Mouse (Mus musculus) heart, embryonic 14.5 days (tissue): ENCODE measurements around the gene Aldh3b2. TPM values are rescaled to one million over a fixed set of nuclear protein-coding genes. Genes with fewer than 3 reads are reported as not detected.

Source experiments
- ATAC-seq: fragments of 200-750 bp; cut with Nextera tagmentation; 2 replicates; pipeline ENCODE4 v1.8.0; 2017; ENCODE audit warnings: low read depth, moderate TSS enrichment; ENCODE audit not compliant: insufficient number of reproducible peaks, insufficient read depth, low FRiP score
- H3K27ac ChIP-seq, 2 experiments: fragments of 200-500 bp in 1 of 2; fragments of 300-500 bp in 1 of 2; sonication (generic) in 1 of 2; replicated peaks in 1 of 2; 2 replicates each; pipeline ENCODE4 v1.5.1; 2012 to 2014; ENCODE audit warnings: low read depth in 2 of 2, low read length in 2 of 2, control low read depth in 1 of 2, mild to moderate bottlenecking in 1 of 2, mixed read lengths in 1 of 2; ENCODE audit not compliant: control insufficient read depth in 1 of 2, insufficient read depth in 1 of 2
- H3K27me3 ChIP-seq: fragments of 300-500 bp; sonication (generic); 2 replicates; pipeline ENCODE4 v1.6.1; 2014; ENCODE audit warnings: mild to moderate bottlenecking, low read length, control low read depth; ENCODE audit not compliant: control insufficient read depth, insufficient read depth
- H3K36me3 ChIP-seq: fragments of 300-500 bp; sonication (generic); 2 replicates; pipeline ENCODE4 v1.6.1; 2014; ENCODE audit warnings: mild to moderate bottlenecking, control low read depth, low read length, mixed read lengths; ENCODE audit not compliant: control insufficient read depth, insufficient read depth
- H3K4me1 ChIP-seq, 2 experiments: fragments of 200-500 bp in 1 of 2; fragments of 300-500 bp in 1 of 2; sonication (generic) in 1 of 2; 2 replicates each; pipeline ENCODE4 v1.6.1; 2012 to 2014; ENCODE audit warnings: low read length in 2 of 2, control low read depth in 1 of 2, mixed read lengths in 1 of 2; ENCODE audit not compliant: control insufficient read depth in 2 of 2, insufficient read depth in 2 of 2
- H3K4me2 ChIP-seq: fragments of 300-500 bp; sonication (generic); 2 replicates; pipeline ENCODE4 v1.6.1; 2014; ENCODE audit warnings: mild to moderate bottlenecking, low read length
- H3K4me3 ChIP-seq, 2 experiments: fragments of 200-500 bp in 1 of 2; fragments of 300-500 bp in 1 of 2; sonication (generic) in 1 of 2; 2 replicates each; pipeline ENCODE4 v1.5.1; 2012 to 2014; ENCODE audit warnings: low read length in 2 of 2, mild to moderate bottlenecking in 2 of 2, control low read depth in 1 of 2, low read depth in 1 of 2, moderate library complexity in 1 of 2; ENCODE audit not compliant: control insufficient read depth in 1 of 2, insufficient read depth in 1 of 2
- H3K9ac ChIP-seq: fragments of 300-500 bp; sonication (generic); 2 replicates; pipeline ENCODE4 v1.6.1; 2014; ENCODE audit warnings: mild to moderate bottlenecking, low read length
- H3K9me3 ChIP-seq: fragments of 300-500 bp; sonication (generic); 2 replicates; pipeline ENCODE4 v1.6.1; 2016; ENCODE audit warnings: low read length, control low read depth; ENCODE audit not compliant: control insufficient read depth
- WGBS: fragments of 180-500 bp; shearing (Covaris S2); extraction: QIAGEN DNeasy Blood & Tissue Kit; methylation state at CpG from one replicate; pipeline ENCODE4 v1.1.7; 2014; 5-methylcytosine and 5-hydroxymethylcytosine counted together
- polyA plus RNA-seq: library from polyadenylated mRNA; unstranded; fragments of >200 nt; fragmentation: Nextera tagmentation; extraction: Ambion mirVana; gene quantifications from 2 replicates; pipeline ENCODE4 v1.2.1, GENCODE M21; 2014

Gene Aldh3b2
- polyA plus RNA-seq, 1 experiment from 2014 or later, result 0.18 TPM

- Histone ChIP-seq H3K27ac (peak overlapping the region; percentile 92 to 99), H3K9ac (peak overlapping the region; percentile 73), H3K9me3 (no peaks in the 10 kb centered on the region), H3K4me2 (peak overlapping the region; percentile 67), H3K27me3 (no peaks in the 10 kb centered on the region), H3K4me1 (peaks cover 44 to 49% of the 10 kb centered on the region in 2 experiments), H3K36me3 (peaks cover 40% of the 10 kb centered on the region), H3K4me3 (peak overlapping the region; percentile 16 to 38)
- ATAC-seq, result no peak
- 72% methylated on average over 12 of the region's 12 CpGs for WGBS
These were observed 31.5 kb downstream of the Aldh3b2 start for GRCm38 (mm10) chr19:4003641-4004040.

GRCm38 (mm10) chr19:4004331-4004730 is 32.2 kb downstream of the Aldh3b2 start:
- Histone ChIP-seq H3K4me2 (peak overlapping the region; percentile 67), H3K9ac (peak overlapping the region; percentile 73), H3K27me3 (no peaks in the 10 kb centered on the region), H3K4me3 (peak overlapping the region in 1 of 2 experiments; percentile 9; a peak in 1 of 4 replicates), H3K4me1 (peaks cover 44 to 48% of the 10 kb centered on the region in 2 experiments), H3K9me3 (no peaks in the 10 kb centered on the region), H3K36me3 (peaks cover 47% of the 10 kb centered on the region), H3K27ac (peak overlapping the region; percentile 92 to 99; a peak in 2 of 4 replicates)
- 72% methylated on average over 15 of the region's 15 CpGs for WGBS
- no peak for ATAC-seq

- H3K36me3 ChIP-seq, result peaks cover 54% of the 10 kb centered on the region
- no peak overlapping the region for H3K4me3 ChIP-seq
- peaks cover 42 to 43% of the 10 kb centered on the region in 2 experiments for H3K4me1 ChIP-seq
- peak overlapping the region; percentile 67 for H3K4me2 ChIP-seq
- no peak for ATAC-seq
- H3K27me3 ChIP-seq, result no peaks in the 10 kb centered on the region
- peak overlapping the region; percentile 73; the same call in 1 of the 2 replicates for H3K9ac ChIP-seq
- H3K27ac ChIP-seq, result peak overlapping the region in 1 of 2 experiments; percentile 99; a peak in 2 of 4 replicates
- no peaks in the 10 kb centered on the region for H3K9me3 ChIP-seq
- 69% methylated on average over 9 of the region's 9 CpGs for WGBS
These were observed 33.0 kb downstream of the Aldh3b2 start for GRCm38 (mm10) chr19:4005091-4005490.

- H3K27ac ChIP-seq, result no peak overlapping the region
- H3K9me3 ChIP-seq, result no peaks in the 10 kb centered on the region
- ATAC-seq, result no peak
- no peaks in the 10 kb centered on the region for H3K27me3 ChIP-seq
- peaks cover 63% of the 10 kb centered on the region for H3K36me3 ChIP-seq
- 92% methylated on average over 8 of the region's 8 CpGs for WGBS
- H3K4me2 ChIP-seq, result no peak overlapping the region
- H3K4me3 ChIP-seq, result no peak overlapping the region
- H3K4me1 ChIP-seq, result peaks cover 41 to 44% of the 10 kb centered on the region in 2 experiments
- no peak overlapping the region for H3K9ac ChIP-seq
These were observed 33.8 kb downstream of the Aldh3b2 start for GRCm38 (mm10) chr19:4005971-4006370.

GRCm38 (mm10) chr19:4011086-4011485 is 39.0 kb downstream of the Aldh3b2 start:
- Histone ChIP-seq H3K4me2 (no peak overlapping the region), H3K9me3 (no peaks in the 10 kb centered on the region), H3K36me3 (peaks cover 51% of the 10 kb centered on the region), H3K4me3 (no peak overlapping the region), H3K4me1 (peaks cover 4 to 17% of the 10 kb centered on the region in 2 experiments), H3K27me3 (no peaks in the 10 kb centered on the region), H3K27ac (no peak overlapping the region), H3K9ac (no peak overlapping the region)
- ATAC-seq, result no peak
- WGBS, result 90% methylated on average over 5 of the region's 5 CpGs

GRCm38 (mm10) chr19:4012432-4013022 is 40.4 kb downstream of the Aldh3b2 start, which contains the start of gene Ndufv1:
TSS of gene Ndufv1 (minus strand) at chr19:4012806.
- WGBS, result 0% methylated on average over 45 of the region's 45 CpGs
- peaks cover 37% of the 10 kb centered on the region for H3K36me3 ChIP-seq
- no peaks in the 10 kb centered on the region for H3K27me3 ChIP-seq
- peak; percentile 97 for ATAC-seq
- H3K4me1 ChIP-seq, result peaks cover 4 to 17% of the 10 kb centered on the region in 2 experiments
- peak within 1 kb of the TSS; percentile 90 to 97 for H3K4me3 ChIP-seq
- H3K9me3 ChIP-seq, result no peaks in the 10 kb centered on the region
- peak within 1 kb of the TSS; percentile 83 for H3K4me2 ChIP-seq
- H3K27ac ChIP-seq, result peak within 1 kb of the TSS; percentile 81 to 83
- peak within 1 kb of the TSS; percentile 95 for H3K9ac ChIP-seq

- 0 out of 4 replicates have a peak overlapping the region, but pooled peaks of 1 of the 2 experiments have one; percentile 25 for H3K27ac ChIP-seq
- H3K4me2 ChIP-seq, result peak overlapping the region; percentile 83
- peak overlapping the region; percentile 25 to 35; a peak in 3 of 4 replicates for H3K4me3 ChIP-seq
- H3K36me3 ChIP-seq, result peaks cover 32% of the 10 kb centered on the region
- peaks cover 4 to 17% of the 10 kb centered on the region in 2 experiments for H3K4me1 ChIP-seq
- H3K9me3 ChIP-seq, result no peaks in the 10 kb centered on the region
- 8% methylated on average over 9 of the region's 9 CpGs for WGBS
- no peaks in the 10 kb centered on the region for H3K27me3 ChIP-seq
- H3K9ac ChIP-seq, result peak overlapping the region; percentile 60
- ATAC-seq, result peak; percentile 1; the same call in 1 of the 2 replicates
These were observed 40.9 kb downstream of the Aldh3b2 start for GRCm38 (mm10) chr19:4013066-4013465.
